Mouse (Mus musculus): Measurements from ENCODE around the gene Ttc27. TPM values are rescaled to one million over a fixed set of nuclear protein-coding genes. Genes with fewer than 3 reads are reported as not detected.
"Not testable (repeated sequence)": the region's sequence is repeated elsewhere in the genome, so short reads cannot be mapped to it uniquely, and the experiment has no call there.

Gene Ttc27
- polyA plus RNA-seq (2015; fragmentation: Nextera tagmentation; extraction: Ambion mirVana), result 17.1 and 22.6 TPM in 2 replicates

DNA sequence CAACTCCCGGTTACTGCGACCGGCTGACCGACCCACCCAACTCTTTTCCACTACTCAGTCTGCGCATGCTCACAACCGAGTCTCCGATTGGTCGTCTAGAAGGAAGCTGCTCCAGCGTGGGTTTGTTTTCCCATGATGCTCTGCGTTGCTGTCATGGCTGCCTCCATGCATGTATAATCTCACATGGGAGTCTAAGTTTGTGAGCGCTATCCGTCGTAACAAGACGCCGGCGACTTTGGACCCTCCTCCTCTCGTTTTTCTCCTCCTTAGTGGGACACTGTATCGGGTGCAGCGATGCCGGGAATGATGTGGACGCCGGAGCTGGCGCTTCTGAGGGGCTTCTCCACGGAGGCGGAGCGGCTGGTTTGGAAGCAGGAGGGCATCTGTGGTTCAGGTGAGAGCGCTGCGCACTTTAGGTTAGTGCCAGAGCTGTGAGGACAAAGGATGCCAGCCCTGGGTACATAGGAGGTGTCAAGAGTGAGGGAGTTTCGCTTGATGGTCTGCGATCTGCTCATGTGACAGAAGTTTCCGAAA lies at the start of gene Ttc27:
TSS of gene Ttc27 (plus strand) at position 115 of the 534 bp plus-strand sequence.
- under 1% methylated on average over 31 of the region's 31 CpGs for WGBS (ENCODE audit: insufficient replicate concordance)

DNA sequence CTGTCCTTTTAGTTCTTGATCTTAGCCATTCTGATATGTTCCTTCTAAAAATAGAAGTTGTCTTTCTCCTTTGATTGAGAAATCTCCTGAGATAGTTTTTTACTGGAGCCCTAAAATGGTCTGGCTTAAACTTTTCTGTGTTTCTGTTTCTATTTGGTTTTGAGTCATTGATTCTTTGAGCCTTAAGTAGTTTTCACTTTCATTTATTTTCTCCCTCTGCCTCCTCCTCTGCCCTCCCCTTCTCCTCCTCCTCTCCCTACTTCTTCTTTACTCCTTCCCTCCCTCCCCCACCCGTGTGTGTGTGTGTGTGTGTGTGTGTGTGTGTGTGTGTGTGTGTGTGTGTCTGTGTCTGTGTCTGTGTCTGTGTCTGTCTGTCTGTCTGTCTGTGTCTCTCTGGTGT lies 49.5 kb upstream of the Ttc27 start:
- Histone ChIP-seq H3K27me3 (no peaks in the 10 kb centered on the region), H3K27ac (no peak overlapping the region), H3K9me3 (replicated peaks) (no peaks in the 10 kb centered on the region), H3K4me1 (replicated peaks) (no peaks in the 10 kb centered on the region), H3K36me3 (peaks cover 62% of the 10 kb centered on the region), H3K4me3 (replicated peaks) (no peak overlapping the region), H3K9ac (no peak overlapping the region), H3K4me2 (no peak overlapping the region)
- 63% methylated on average over 1 of the region's 1 CpGs for WGBS (ENCODE audit: insufficient replicate concordance)
- no peak for DNase-seq
- ATAC-seq (ENCODE audit: low read depth), result no peak

More for the DNA sequence above, at the start of gene Ttc27:
- Histone ChIP-seq H3K9ac (peak within 1 kb of the TSS; percentile 73), H3K36me3 (peaks cover 20% of the 10 kb centered on the region), H3K9me3 (replicated peaks) (no peaks in the 10 kb centered on the region), H3K4me3 (replicated peaks) (peak within 1 kb of the TSS; percentile 84), H3K4me1 (replicated peaks) (peaks cover 20% of the 10 kb centered on the region), H3K4me2 (peak within 1 kb of the TSS; percentile 85), H3K27me3 (no peaks in the 10 kb centered on the region), H3K27ac (no peak within 1 kb of the TSS; the same call in 1 of the 2 replicates)
- ATAC-seq (ENCODE audit: low read depth) (peak; percentile 87), DNase-seq (peak; percentile 93)

DNA sequence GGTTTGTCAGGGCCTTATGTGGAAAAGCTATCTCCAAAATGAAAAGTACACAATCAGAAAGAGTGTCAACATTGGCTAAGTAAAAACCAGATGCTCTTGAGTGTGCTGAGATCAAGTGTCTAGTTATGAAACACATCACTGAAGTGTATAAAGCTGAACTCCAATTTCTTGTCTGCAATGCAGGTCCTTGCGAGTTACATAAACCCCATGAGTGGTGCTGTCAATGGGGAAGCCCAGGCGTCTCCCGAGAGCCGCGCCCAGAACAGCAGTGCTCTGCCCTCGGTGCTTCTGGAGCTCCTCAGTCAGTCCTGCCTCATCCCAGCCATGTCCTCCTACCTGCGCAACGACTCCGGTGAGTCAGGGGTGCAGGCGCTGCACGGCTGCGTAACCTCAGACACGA lies 47.5 kb upstream of the Ttc27 start:
- no peak overlapping the region for H3K4me2 ChIP-seq
- ATAC-seq (ENCODE audit: low read depth), result 0 out of 2 replicates have a peak, but pooled peaks have one; percentile 10
- H3K9me3 ChIP-seq (replicated peaks), result no peaks in the 10 kb centered on the region
- WGBS (ENCODE audit: insufficient replicate concordance), result 90% methylated on average over 13 of the region's 13 CpGs
- no peaks in the 10 kb centered on the region for H3K4me1 ChIP-seq (replicated peaks)
- H3K27me3 ChIP-seq, result no peaks in the 10 kb centered on the region
- no peak for DNase-seq
- H3K36me3 ChIP-seq, result peaks cover 52% of the 10 kb centered on the region
- H3K9ac ChIP-seq, result no peak overlapping the region
- no peak overlapping the region for H3K4me3 ChIP-seq (replicated peaks)
- no peak overlapping the region for H3K27ac ChIP-seq

DNA sequence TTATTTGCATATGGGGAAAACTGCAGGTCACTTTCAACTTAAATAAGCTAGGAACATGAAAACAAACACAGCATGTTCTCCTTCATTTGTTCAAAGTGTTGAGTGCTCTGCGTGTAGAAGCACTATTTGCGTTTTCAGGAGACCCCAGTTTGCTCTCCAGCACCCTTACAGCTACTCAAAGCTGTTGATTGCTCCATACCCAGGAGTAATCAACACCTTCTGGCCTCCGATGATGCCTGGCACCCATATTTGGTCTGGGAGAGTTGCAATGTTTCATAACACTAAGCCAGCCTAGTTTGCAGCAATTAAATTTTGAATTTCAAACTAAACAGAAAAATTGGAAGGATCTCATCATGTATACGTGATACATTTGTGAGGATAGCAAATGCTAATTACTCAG lies 45.1 kb upstream of the Ttc27 start:
- Histone ChIP-seq H3K36me3 (peaks cover 51% of the 10 kb centered on the region), H3K4me2 (no peak overlapping the region), H3K27me3 (no peaks in the 10 kb centered on the region), H3K4me3 (replicated peaks) (no peak overlapping the region), H3K9ac (no peak overlapping the region), H3K4me1 (replicated peaks) (no peaks in the 10 kb centered on the region), H3K9me3 (replicated peaks) (no peaks in the 10 kb centered on the region), H3K27ac (no peak overlapping the region)
- 83% methylated on average over 4 of the region's 4 CpGs for WGBS (ENCODE audit: insufficient replicate concordance)
- DNase-seq (no peak), ATAC-seq (ENCODE audit: low read depth) (no peak)

DNA sequence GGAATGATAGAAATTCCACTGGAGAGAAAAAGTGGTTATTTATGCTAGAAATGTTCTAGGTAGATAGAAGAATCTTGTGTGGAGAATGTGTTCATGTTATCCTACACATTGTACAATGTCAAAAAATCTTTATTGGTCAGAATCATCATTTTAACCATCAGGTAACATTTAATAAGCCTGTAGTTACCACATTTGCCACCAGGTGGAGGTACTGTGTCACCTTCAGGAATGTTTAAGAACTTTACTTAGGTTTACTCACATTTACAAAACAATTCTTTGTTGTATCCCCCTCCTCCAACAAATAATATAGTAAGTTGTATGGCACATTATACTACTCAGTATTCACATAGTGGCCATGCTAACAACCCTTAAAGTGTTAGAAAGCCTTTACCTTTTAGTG lies 44.3 kb upstream of the Ttc27 start:
- DNase-seq (no peak), ATAC-seq (ENCODE audit: low read depth) (no peak)
- no peak overlapping the region for H3K4me2 ChIP-seq
- H3K9me3 ChIP-seq (replicated peaks), result no peaks in the 10 kb centered on the region
- H3K4me1 ChIP-seq (replicated peaks), result no peaks in the 10 kb centered on the region
- H3K36me3 ChIP-seq, result peaks cover 56% of the 10 kb centered on the region
- H3K27me3 ChIP-seq, result no peaks in the 10 kb centered on the region
- no peak overlapping the region for H3K27ac ChIP-seq
- H3K4me3 ChIP-seq (replicated peaks), result no peak overlapping the region
- no peak overlapping the region for H3K9ac ChIP-seq

DNA sequence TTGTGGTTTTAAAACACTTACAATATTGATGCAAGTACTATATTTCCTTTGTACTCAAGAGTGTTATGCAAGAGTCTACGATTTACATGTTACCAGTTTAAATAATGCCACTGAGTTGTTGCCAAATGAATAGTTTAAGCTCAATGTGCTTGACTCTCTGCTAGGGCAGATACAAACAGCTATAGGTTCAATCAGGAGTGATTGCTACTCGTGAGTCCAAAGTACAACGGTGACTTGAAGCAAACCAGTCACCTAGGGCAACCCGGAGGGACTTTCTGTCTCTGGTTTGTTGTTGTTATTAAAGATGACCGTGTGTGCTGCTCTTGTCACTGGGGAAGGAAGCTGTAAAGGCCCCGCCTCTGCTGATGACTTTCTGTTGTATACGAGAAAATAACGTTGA lies 39.5 kb upstream of the Ttc27 start:
- Histone ChIP-seq H3K36me3 (peaks cover 53% of the 10 kb centered on the region), H3K4me2 (no peak overlapping the region), H3K9me3 (replicated peaks) (no peaks in the 10 kb centered on the region), H3K4me1 (replicated peaks) (no peaks in the 10 kb centered on the region), H3K27me3 (no peaks in the 10 kb centered on the region), H3K4me3 (replicated peaks) (no peak overlapping the region), H3K27ac (no peak overlapping the region), H3K9ac (no peak overlapping the region)
- no peak for ATAC-seq (ENCODE audit: low read depth)
- WGBS (ENCODE audit: insufficient replicate concordance), result 79% methylated on average over 8 of the region's 8 CpGs
- DNase-seq, result no peak

DNA sequence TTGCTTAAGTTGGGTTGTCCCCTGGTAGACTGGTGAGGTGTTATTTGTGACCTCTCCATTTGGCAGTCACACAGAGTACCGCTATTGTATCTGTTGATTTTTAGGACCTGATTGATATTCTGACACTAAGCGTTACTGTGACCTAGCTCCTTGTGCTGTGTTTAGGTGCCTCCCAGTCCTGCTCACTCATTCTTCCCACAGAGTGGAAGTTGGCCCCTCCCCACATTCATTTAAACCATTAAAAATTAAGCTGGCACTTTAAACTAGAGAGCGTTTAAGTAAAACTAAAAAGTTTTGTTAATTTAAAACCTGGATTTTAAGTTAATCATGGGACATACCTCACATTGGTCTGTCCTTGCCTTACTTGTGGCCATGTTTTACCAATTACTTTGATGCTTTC lies 32.6 kb upstream of the Ttc27 start:
- no peak overlapping the region for H3K9ac ChIP-seq
- 86% methylated on average over 3 of the region's 3 CpGs for WGBS (ENCODE audit: insufficient replicate concordance)
- H3K27me3 ChIP-seq, result no peaks in the 10 kb centered on the region
- no peaks in the 10 kb centered on the region for H3K4me1 ChIP-seq (replicated peaks)
- H3K36me3 ChIP-seq, result peaks cover 42% of the 10 kb centered on the region
- ATAC-seq (ENCODE audit: low read depth), result no peak
- no peak overlapping the region for H3K4me2 ChIP-seq
- DNase-seq, result no peak
- H3K27ac ChIP-seq, result no peak overlapping the region
- H3K4me3 ChIP-seq (replicated peaks), result no peak overlapping the region
- H3K9me3 ChIP-seq (replicated peaks), result no peaks in the 10 kb centered on the region

DNA sequence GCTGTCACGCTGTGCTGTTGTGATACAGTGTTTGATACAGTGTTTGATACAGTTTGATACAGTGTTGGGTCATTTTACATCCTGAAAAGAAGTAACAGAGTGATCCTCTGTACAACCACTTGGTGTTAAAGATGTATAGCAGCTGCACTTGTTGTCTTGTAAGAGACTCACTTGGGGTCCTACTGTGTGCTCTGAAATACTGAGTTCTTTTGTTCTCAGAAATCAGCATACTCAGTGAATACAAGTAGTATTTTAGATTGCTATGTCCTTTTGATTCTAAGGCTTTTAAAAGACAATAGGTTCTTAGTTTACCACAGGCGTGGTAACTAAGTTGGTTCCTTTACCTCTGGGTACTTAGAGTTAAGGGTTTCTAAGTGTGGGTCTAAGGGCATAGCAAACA lies 29.0 kb upstream of the Ttc27 start:
- 81% methylated on average over 2 of the region's 2 CpGs for WGBS (ENCODE audit: insufficient replicate concordance)
- ATAC-seq (ENCODE audit: low read depth), result no peak

DNA sequence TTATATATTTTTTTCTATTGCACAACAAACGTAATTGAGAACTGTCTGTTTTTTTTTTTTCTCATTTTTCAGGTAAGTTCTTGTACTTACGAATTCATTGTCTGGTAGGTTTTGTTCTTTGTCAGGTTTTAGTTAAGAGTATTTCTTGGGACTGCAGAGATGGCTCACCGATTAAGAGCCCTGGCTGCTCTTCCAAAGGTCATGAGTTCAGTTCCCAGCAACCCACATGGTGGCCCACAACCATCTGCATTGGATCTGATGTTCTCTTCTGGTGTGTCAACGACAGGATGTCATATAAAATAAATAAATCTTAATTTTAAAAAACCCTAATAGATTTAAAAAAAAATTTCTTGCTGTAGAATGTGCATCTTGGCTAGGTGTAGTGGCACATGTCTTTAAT lies 28.1 kb upstream of the Ttc27 start:
- Histone ChIP-seq H3K9me3 (replicated peaks) (no peaks in the 10 kb centered on the region), H3K36me3 (peaks cover 52% of the 10 kb centered on the region), H3K4me1 (replicated peaks) (no peaks in the 10 kb centered on the region)

More for the DNA sequence above, 29.0 kb upstream of the Ttc27 start:
- peaks cover 53% of the 10 kb centered on the region for H3K36me3 ChIP-seq
- H3K9ac ChIP-seq, result no peak overlapping the region
- H3K9me3 ChIP-seq (replicated peaks), result no peaks in the 10 kb centered on the region
- H3K27me3 ChIP-seq, result no peaks in the 10 kb centered on the region
- H3K4me3 ChIP-seq (replicated peaks), result no peak overlapping the region
- H3K4me2 ChIP-seq, result no peak overlapping the region
- no peak for DNase-seq
- no peaks in the 10 kb centered on the region for H3K4me1 ChIP-seq (replicated peaks)
- H3K27ac ChIP-seq, result no peak overlapping the region

DNA sequence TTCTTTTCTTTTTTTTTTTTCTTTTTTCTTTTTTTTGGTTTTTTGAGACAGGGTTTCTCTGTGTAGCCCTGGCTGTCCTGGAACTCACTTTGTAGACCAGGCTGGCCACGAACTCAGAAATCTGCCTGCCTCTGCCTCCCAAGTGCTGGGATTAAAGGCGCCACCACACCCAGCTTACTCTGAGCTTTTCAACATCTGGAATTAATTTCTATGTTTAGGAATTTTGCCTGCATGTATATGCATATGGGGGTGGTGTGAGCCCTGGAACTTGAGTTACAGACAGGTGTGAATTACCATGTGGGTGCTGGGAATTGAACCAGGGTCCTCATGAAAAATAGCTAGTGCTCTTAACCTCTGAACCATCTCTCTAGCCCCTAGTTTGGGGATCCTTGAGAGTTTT lies 15.9 kb upstream of the Ttc27 start:
- H3K27ac ChIP-seq; DNase-seq; H3K27me3 ChIP-seq; ATAC-seq (ENCODE audit: low read depth); H3K4me2 ChIP-seq; H3K4me1 ChIP-seq (replicated peaks); H3K9ac ChIP-seq; H3K4me3 ChIP-seq (replicated peaks); H3K9me3 ChIP-seq (replicated peaks): not testable (repeated sequence)
- peaks cover 68% of the 10 kb centered on the region for H3K36me3 ChIP-seq
- 86% methylated on average over 2 of the region's 2 CpGs for WGBS (ENCODE audit: insufficient replicate concordance)

More for the DNA sequence above, 28.1 kb upstream of the Ttc27 start:
- DNase-seq (no peak), ATAC-seq (ENCODE audit: low read depth) (no peak)
- no peak overlapping the region for H3K27ac ChIP-seq
- H3K4me2 ChIP-seq, result no peak overlapping the region
- 83% methylated on average over 4 of the region's 4 CpGs for WGBS (ENCODE audit: insufficient replicate concordance)
- H3K27me3 ChIP-seq, result no peaks in the 10 kb centered on the region
- H3K9ac ChIP-seq, result no peak overlapping the region
- no peak overlapping the region for H3K4me3 ChIP-seq (replicated peaks)

DNA sequence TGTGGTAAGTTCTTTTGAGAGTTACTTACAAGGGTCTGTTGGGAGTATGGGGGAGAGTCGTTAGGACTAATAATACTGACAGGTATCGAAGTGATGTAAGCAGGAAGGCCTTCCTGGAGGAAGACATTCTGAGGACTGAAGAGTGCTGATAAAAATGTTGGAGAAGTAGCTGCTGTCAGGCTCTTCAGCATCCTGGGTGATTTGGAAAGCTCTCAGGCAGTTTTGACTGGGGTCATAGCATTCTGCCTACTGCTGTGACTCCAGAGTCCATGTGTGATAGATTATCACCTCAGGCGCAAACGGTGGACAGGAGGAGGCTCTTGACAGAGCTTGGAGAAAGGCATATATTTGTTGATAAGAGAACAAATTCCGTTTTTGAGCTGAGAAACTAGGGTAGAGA lies 12.1 kb upstream of the Ttc27 start:
- H3K9ac ChIP-seq, result no peak overlapping the region
- WGBS (ENCODE audit: insufficient replicate concordance), result 50% methylated on average over 5 of the region's 5 CpGs
- DNase-seq, result no peak

DNA sequence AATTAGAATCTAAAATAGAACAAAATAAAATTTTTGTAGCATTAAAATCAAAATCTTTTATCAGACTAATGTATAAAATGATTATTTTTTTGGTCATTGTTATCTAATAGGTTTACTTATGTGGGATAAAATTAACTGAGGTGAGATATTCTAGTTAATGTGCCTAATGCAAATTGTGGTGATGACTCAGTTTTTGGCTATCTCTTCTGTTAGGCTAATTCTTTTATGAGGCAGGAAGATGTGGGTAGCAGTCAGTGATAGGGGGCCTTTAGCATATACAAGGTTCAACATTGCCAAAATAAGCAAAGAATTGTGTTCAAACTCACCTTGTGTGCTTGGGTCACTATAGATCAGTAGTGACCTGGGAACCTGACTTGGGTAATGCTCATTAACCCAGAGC lies 10.9 kb upstream of the Ttc27 start:
- peaks cover 13% of the 10 kb centered on the region for H3K4me1 ChIP-seq (replicated peaks)
- H3K9me3 ChIP-seq (replicated peaks), result no peaks in the 10 kb centered on the region
- no peak overlapping the region for H3K4me3 ChIP-seq (replicated peaks)
- H3K27ac ChIP-seq, result no peak overlapping the region
- peaks cover 22% of the 10 kb centered on the region for H3K36me3 ChIP-seq
- H3K9ac ChIP-seq, result no peak overlapping the region
- no peaks in the 10 kb centered on the region for H3K27me3 ChIP-seq
- DNase-seq (no peak), ATAC-seq (ENCODE audit: low read depth) (no peak)
- H3K4me2 ChIP-seq, result no peak overlapping the region

More for the DNA sequence above, 12.1 kb upstream of the Ttc27 start:
- Histone ChIP-seq H3K27ac (no peak overlapping the region), H3K27me3 (no peaks in the 10 kb centered on the region), H3K36me3 (peaks cover 30% of the 10 kb centered on the region), H3K4me3 (replicated peaks) (no peak overlapping the region), H3K9me3 (replicated peaks) (no peaks in the 10 kb centered on the region), H3K4me2 (no peak overlapping the region), H3K4me1 (replicated peaks) (peaks cover 2% of the 10 kb centered on the region; the same call in 1 of the 2 replicates)
- ATAC-seq (ENCODE audit: low read depth), result no peak

All from liver, embryonic 13.5 days (tissue).